Mouse (Mus musculus): ENCODE measurements around the gene Lkaaear1. TPM values are rescaled to one million over a fixed set of nuclear protein-coding genes. Genes with fewer than 3 reads are reported as not detected.

Gene Lkaaear1
- not detected for total RNA-seq (2021)
- long read RNA-seq, experiment 1: 0 reads
- long read RNA-seq, experiment 2: 0 reads

- DNase-seq: no peak
Measured at GRCm38 (mm10) chr2:181698241-181698640, at the start of gene Lkaaear1. TSS of gene Lkaaear1 (minus strand) at chr2:181698442.

- DNase-seq: no peak
Measured at GRCm38 (mm10) chr2:181730051-181730450, 31.8 kb upstream of the Lkaaear1 start.

- DNase-seq: no peak
Measured at GRCm38 (mm10) chr2:181727659-181728262, 29.5 kb upstream of the Lkaaear1 start.

- peak in 1 of 2 experiments; percentile 17 for DNase-seq
Measured at GRCm38 (mm10) chr2:181722213-181722612, 24.0 kb upstream of the Lkaaear1 start.

- DNase-seq: no peak
Measured at GRCm38 (mm10) chr2:181721200-181721599, 23.0 kb upstream of the Lkaaear1 start.

- no peak for DNase-seq
Measured at GRCm38 (mm10) chr2:181720061-181720460, 21.8 kb upstream of the Lkaaear1 start.

- no peak for DNase-seq
Measured at GRCm38 (mm10) chr2:181716991-181717390, 18.7 kb upstream of the Lkaaear1 start.

GRCm38 (mm10) chr2:181715382-181715781 lies 17.1 kb upstream of the Lkaaear1 start:
- no peak for DNase-seq

- no peak for DNase-seq
Measured at GRCm38 (mm10) chr2:181714903-181715326, 16.7 kb upstream of the Lkaaear1 start, which contains the start of gene Oprl1. TSS of gene Oprl1 (plus strand) at chr2:181715016.

GRCm38 (mm10) chr2:181713749-181714148 lies 15.5 kb upstream of the Lkaaear1 start:
- no peak for DNase-seq

- DNase-seq: peak in 1 of 2 experiments; percentile 32
Measured at GRCm38 (mm10) chr2:181706668-181707067, 8.4 kb upstream of the Lkaaear1 start.

GRCm38 (mm10) chr2:181696801-181697420 lies 1.3 kb downstream of the Lkaaear1 start:
- no peak for DNase-seq

- DNase-seq: no peak
Measured at GRCm38 (mm10) chr2:181695776-181696175, 2.5 kb downstream of the Lkaaear1 start.

GRCm38 (mm10) chr2:181694581-181694980 lies 3.7 kb downstream of the Lkaaear1 start:
- no peak for DNase-seq

- DNase-seq: peak; percentile 84 to 93
Measured at GRCm38 (mm10) chr2:181693339-181694280, 4.6 kb downstream of the Lkaaear1 start, which contains the start of gene Rgs19. TSS of gene Rgs19 (minus strand) at chr2:181693977.

GRCm38 (mm10) chr2:181692304-181692703 lies 5.9 kb downstream of the Lkaaear1 start:
- no peak for DNase-seq

- peak in 1 of 2 experiments; percentile 32 for DNase-seq
Measured at GRCm38 (mm10) chr2:181691571-181691970, 6.7 kb downstream of the Lkaaear1 start.

- no peak for DNase-seq
Measured at GRCm38 (mm10) chr2:181691083-181691482, 7.2 kb downstream of the Lkaaear1 start.

GRCm38 (mm10) chr2:181689466-181690160 lies 8.6 kb downstream of the Lkaaear1 start:
- DNase-seq: no peak

GRCm38 (mm10) chr2:181687586-181687985 lies 10.7 kb downstream of the Lkaaear1 start:
- no peak for DNase-seq

GRCm38 (mm10) chr2:181685686-181686085 lies 12.6 kb downstream of the Lkaaear1 start:
- peak in 1 of 2 experiments; percentile 0 for DNase-seq

- DNase-seq: peak in 1 of 2 experiments; percentile 3
Measured at GRCm38 (mm10) chr2:181684713-181685112, 13.5 kb downstream of the Lkaaear1 start.
